Mouse (Mus musculus) ZHBTc4 (cell line): ENCODE data around the gene Thnsl2.
A peak's percentile ranks its signal among the peaks of the same experiment; 100 is the strongest.

Experiments used
- DNase-seq: peaks from one replicate; pipeline ENCODE4 v3.0.0-alpha.2; 2011; ENCODE audit warnings: low read depth, low spot score

Gene Thnsl2

GRCm38 (mm10) chr6:71133559-71133958, 10.7 kb downstream of the Thnsl2 start:
- DNase-seq, result no peak

- no peak for DNase-seq
These were observed 13.2 kb downstream of the Thnsl2 start for GRCm38 (mm10) chr6:71131038-71131437.

- DNase-seq, result no peak
These were observed 14.0 kb downstream of the Thnsl2 start for GRCm38 (mm10) chr6:71130269-71130668.

GRCm38 (mm10) chr6:71129071-71129470, 15.2 kb downstream of the Thnsl2 start:
- no peak for DNase-seq

- no peak for DNase-seq
These were observed 17.9 kb downstream of the Thnsl2 start for GRCm38 (mm10) chr6:71126290-71126689.

- peak; percentile 90 for DNase-seq
These were observed 19.0 kb downstream of the Thnsl2 start for GRCm38 (mm10) chr6:71125043-71125893.

- peak; percentile 36 for DNase-seq
These were observed 24.5 kb downstream of the Thnsl2 start for GRCm38 (mm10) chr6:71119577-71120254.

- DNase-seq, result no peak
These were observed 32.7 kb downstream of the Thnsl2 start for GRCm38 (mm10) chr6:71111419-71112113.

- no peak for DNase-seq
These were observed 37.9 kb downstream of the Thnsl2 start for GRCm38 (mm10) chr6:71106170-71106945.

GRCm38 (mm10) chr6:71096126-71096525, 48.1 kb downstream of the Thnsl2 start:
- DNase-seq, result peak; percentile 79

GRCm38 (mm10) chr6:71094693-71095092, 49.5 kb downstream of the Thnsl2 start:
- no peak for DNase-seq

GRCm38 (mm10) chr6:71093686-71094085, 50.6 kb downstream of the Thnsl2 start:
- no peak for DNase-seq

GRCm38 (mm10) chr6:71090475-71090874, 53.8 kb downstream of the Thnsl2 start:
- DNase-seq, result no peak

GRCm38 (mm10) chr6:71089735-71090134, 54.5 kb downstream of the Thnsl2 start:
- peak; percentile 37 for DNase-seq

- no peak for DNase-seq
These were observed 55.2 kb downstream of the Thnsl2 start for GRCm38 (mm10) chr6:71088992-71089391.

GRCm38 (mm10) chr6:71083441-71083840, 60.8 kb downstream of the Thnsl2 start:
- DNase-seq, result no peak

GRCm38 (mm10) chr6:71082084-71082483, 62.2 kb downstream of the Thnsl2 start:
- DNase-seq, result peak; percentile 24

- no peak for DNase-seq
These were observed 63.0 kb downstream of the Thnsl2 start for GRCm38 (mm10) chr6:71081230-71081629.
